Mouse (Mus musculus) heart, postnatal 4 days (tissue): ENCODE results near the gene Resp18. TPM values are rescaled to one million over a fixed set of nuclear protein-coding genes. Genes with fewer than 3 reads are reported as not detected.
"Not testable (repeated sequence)": the region's sequence is repeated elsewhere in the genome, so short reads cannot be mapped to it uniquely, and the experiment has no call there.

Source experiments
- DNase-seq: peaks from one replicate; pipeline ENCODE4 v3.0.0; 2021
- total RNA-seq, 2 experiments: library from RNA; stranded (reverse); gene quantifications; 2 replicates each; pipeline ENCODE4 v1.2.3; 2021

Resp18 gene
- total RNA-seq, 2 experiments from 2014 or later = not detected

DNA sequence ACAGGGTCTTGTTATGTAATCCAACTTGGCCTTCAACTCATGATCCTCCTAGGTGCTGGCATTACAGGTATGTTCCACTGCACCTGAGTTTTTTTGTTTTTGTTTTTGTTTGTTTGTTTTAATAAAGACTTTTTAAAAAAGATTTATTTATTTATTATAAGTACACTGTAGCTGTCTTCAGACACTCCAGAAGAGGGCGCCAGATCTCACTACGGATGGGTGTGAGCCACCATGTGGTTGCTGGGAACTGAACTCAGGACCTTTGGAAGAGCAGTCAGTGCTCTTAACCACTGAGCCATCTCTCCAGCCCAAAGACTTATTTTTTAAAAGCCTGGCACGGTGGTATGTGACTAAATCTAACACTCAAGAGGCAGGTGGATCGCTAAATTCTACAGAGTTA lies 45.7 kb downstream of the Resp18 start:
- not testable (repeated sequence) for DNase-seq

DNA sequence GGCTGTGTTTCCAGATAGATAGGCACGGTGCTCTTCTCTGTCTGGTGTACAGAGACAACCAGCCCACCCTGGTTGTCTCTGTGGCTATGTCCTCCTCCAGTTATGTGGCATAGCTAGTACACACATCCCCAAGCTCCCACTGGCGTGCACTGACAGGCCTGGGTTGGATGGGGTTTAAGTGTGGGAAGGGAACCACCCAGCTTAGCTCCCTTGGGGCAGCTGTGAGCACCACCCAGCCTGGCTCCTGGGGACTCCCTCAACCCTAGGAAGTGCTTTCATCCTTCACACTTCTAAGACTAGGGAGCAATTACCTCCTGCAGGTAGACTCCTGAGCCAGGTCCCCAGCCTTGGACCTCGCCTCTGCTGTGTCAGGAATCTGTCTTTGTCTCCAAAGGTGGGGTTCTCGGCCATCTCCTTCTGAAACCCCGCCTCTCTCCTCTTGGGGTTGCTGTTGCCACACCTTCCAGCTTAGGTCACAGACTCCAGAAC lies 46.5 kb downstream of the Resp18 start, which contains the start of gene A630095N17Rik:
TSS of gene A630095N17Rik (minus strand) at position 439 of the 489 bp plus-strand sequence.
- no peak for DNase-seq

DNA sequence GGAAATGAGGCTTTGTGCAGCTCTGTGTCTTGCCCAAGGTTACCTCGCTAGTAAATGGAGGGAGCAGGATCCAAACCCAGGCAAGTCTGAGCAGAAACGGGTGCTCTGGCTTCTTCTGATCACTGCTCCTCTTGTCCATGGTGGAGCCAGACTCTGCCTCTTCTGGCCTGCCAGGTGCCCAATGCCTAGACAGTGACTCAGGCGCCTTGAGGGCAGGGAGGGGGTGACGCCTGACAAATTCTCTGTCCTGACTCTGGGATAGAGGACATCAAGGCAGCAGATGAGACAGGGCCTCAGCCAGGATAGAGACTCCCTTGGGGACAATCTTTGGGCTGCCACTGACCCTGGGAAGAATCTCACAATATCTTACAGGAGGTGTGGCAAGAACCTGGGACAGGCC lies 47.0 kb downstream of the Resp18 start:
- no peak for DNase-seq

GRCm38 (mm10) chr1:75230335-75230994 lies 47.8 kb downstream of the Resp18 start:
- no peak for DNase-seq

DNA sequence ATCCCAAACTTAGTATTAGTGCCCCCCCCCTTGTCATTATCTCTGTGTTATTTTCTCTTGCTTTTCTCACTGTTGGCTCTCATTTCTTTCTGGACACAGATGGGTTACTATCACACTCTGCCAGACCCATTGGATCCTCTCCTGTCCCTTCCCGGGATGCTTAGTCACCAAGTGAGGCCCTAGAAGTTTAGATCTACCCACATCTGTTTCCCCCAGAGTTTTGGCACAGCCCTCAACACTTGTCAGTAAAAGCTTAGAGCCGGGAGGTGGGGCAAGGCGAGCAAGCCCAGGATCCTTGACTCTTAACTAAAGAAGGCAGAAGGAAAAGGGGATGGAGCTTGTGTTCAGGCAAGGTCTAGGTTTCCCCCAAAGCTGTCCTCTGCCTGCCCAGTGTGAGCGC lies 49.1 kb downstream of the Resp18 start:
- DNase-seq = no peak

DNA sequence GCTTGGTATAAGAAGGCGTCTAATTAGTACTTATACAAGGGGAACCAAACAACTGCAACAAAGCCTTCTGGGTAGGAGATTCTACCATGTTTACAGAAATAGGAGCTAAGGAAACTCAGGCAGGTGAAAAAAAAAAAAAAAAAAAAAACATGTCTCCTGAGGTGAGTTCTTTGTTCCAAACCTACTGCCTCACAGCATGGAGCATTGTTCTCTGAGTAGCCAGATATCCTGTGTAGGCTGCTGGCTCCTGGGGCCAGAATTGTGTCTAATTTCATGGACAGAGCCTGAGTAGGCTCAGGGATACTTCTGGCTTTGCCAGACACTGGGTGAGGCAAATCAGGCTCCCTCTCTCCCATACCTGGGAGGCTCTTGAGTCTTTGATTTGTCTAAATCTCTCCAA lies 50.6 kb downstream of the Resp18 start:
- no peak for DNase-seq

DNA sequence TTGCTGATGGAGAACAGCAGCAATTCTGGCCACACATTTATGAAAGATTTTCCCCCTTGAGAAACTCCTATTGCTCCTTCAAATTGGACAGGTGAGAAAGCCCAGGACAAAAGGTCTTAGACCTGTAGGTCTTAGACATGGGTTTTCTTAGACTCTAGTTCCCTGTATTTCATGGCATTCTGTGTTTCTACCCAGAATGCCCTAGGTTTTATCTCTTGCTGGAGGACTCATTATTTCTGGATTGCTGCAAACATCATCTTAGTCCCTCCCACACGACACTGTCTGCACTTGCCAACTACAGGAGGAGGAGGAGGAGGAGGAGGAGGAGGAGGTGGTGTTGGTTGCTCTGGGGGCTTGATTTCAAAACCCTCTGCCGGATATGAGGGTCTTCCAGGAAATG lies 52.1 kb downstream of the Resp18 start:
- no peak for DNase-seq

DNA sequence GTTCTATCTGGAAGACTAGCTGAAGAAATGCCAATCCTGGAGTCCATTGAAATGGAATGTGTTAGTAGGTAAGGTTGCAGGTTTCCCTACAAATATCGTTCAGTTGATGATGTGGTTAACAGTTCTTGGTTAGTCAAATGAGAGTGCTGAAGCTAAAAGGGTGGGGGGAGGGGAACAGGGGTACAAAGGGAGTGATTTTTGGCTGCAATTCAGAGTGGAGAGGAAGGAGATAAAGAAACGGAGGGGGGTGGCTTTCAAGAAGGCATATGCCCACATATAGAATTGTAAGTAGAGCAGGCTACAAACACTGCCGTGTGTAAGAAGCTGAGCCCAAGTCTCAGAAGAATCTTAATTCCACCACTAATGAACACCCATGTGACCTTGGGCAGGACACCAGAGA lies 52.7 kb downstream of the Resp18 start:
- no peak for DNase-seq

- DNase-seq = no peak
These were observed 54.7 kb downstream of the Resp18 start for GRCm38 (mm10) chr1:75223532-75223931.

- DNase-seq = no peak
These were observed 55.3 kb downstream of the Resp18 start for GRCm38 (mm10) chr1:75222926-75223325.

Other genes with a start within 250 kb of the Resp18 start
- 1 to 10 TPM; 2.3 to 3.1 TPM for gene Nhej1, start 153.2 kb downstream of the Resp18 start, total RNA-seq
- gene Slc23a3, start 144.5 kb downstream of the Resp18 start, total RNA-seq = 1 to 10 TPM; 1.2 to 1.3 TPM
- gene Cnppd1, start 135.7 kb downstream of the Resp18 start, total RNA-seq = 10 to 100 TPM; 27.9 to 35.0 TPM
- 10 to 100 TPM; 34.1 to 37.5 TPM for gene Retreg2, start 135.6 kb downstream of the Resp18 start, total RNA-seq
- 10 to 100 TPM; 17.3 to 20.6 TPM for gene Zfand2b, start 109.8 kb downstream of the Resp18 start, total RNA-seq
- 10 to 100 TPM; 20.0 to 24.1 TPM for gene Abcb6, start 98.0 kb downstream of the Resp18 start, total RNA-seq
- 10 to 100 TPM; 10.0 to 12.0 TPM for gene Ankzf1, start 86.3 kb downstream of the Resp18 start, total RNA-seq
- gene Atg9a, start 86.2 kb downstream of the Resp18 start, total RNA-seq = 10 to 100 TPM; 39.7 to 40.7 TPM
- gene Glb1l, start 67.6 kb downstream of the Resp18 start, total RNA-seq = 10 to 100 TPM; 10.7 to 12.7 TPM
- 10 to 100 TPM; 65.6 to 67.0 TPM for gene Stk16, start 67.6 kb downstream of the Resp18 start, total RNA-seq
- 100 to 1,000 TPM; 371 to 462 TPM for gene Tuba4a, start 58.5 kb downstream of the Resp18 start, total RNA-seq
- not detected for gene A630095N17Rik, start 46.3 kb downstream of the Resp18 start, total RNA-seq
- 10 to 100 TPM; 46.4 to 49.2 TPM for gene Dnajb2, start 42.0 kb downstream of the Resp18 start, total RNA-seq
- under 1 TPM; 0.41 to 0.43 TPM for gene Ptprn, start 13.9 kb downstream of the Resp18 start, total RNA-seq
- 10 to 100 TPM; 89.5 to 89.8 TPM for gene Dnpep, start 39.6 kb upstream of the Resp18 start, total RNA-seq
- gene Des, start 81.9 kb upstream of the Resp18 start, total RNA-seq = 100 to 1,000 TPM; 742 to 747 TPM
- 100 to 1,000 TPM; 121 to 123 TPM for gene Speg, start 96.9 kb upstream of the Resp18 start, total RNA-seq
- gene Gmppa, start 157.5 kb upstream of the Resp18 start, total RNA-seq = 10 to 100 TPM; 41.1 to 41.4 TPM
- gene Asic4, start 172.0 kb upstream of the Resp18 start, total RNA-seq = not detected
- 10 to 100 TPM; 38.0 to 38.7 TPM for gene Chpf, start 200.9 kb upstream of the Resp18 start, total RNA-seq
- 1 to 10 TPM in 1 of 2 experiments, under 1 TPM in 1; 0.55 to 1.1 TPM for gene Tmem198, start 201.1 kb upstream of the Resp18 start, total RNA-seq
- 100 to 1,000 TPM; 196 to 210 TPM for gene Obsl1, start 228.0 kb upstream of the Resp18 start, total RNA-seq
- gene Inha, start 228.7 kb upstream of the Resp18 start, total RNA-seq = 10 to 100 TPM in 1 of 2 experiments, 1 to 10 TPM in 1; 10.0 to 10.3 TPM
- gene Stk11ip, start 243.1 kb upstream of the Resp18 start, total RNA-seq = 10 to 100 TPM; 15.7 to 16.7 TPM